Mouse (Mus musculus) adrenal gland, postnatal 25 days (tissue): ENCODE data around the gene Spon2. TPM values are rescaled to one million over a fixed set of nuclear protein-coding genes. Genes with fewer than 3 reads are reported as not detected.

ENCODE experiments used
- DNase-seq: peaks from one replicate; pipeline ENCODE4 v3.0.0; 2021; ENCODE audit warnings: mixed read lengths
- total RNA-seq: library from RNA; stranded (reverse); gene quantifications from 2 replicates; pipeline ENCODE4 v1.2.3, GENCODE M21; 2021

Gene Spon2
- total RNA-seq, 1 experiment from 2014 or later = 0.39 TPM

DNA sequence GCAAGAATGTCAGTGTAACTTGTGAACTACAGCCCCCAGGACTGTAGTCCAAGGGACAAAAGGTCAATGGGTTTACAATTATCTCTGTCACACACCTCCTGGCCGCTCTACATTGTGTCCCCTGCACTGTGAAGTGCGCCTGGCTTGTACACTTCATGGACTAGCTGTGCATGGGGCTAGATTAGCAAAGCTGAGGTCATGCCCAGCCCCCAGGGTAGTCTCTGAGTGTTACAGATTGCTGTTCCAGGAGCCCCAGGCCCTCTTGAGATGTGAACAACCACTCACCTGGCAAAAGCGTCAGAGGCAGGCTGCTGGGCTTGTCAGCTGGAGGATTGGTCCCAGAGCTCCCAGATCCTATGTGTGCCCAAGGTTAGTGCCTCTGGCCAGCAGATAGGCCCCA, 592 bp downstream of the Spon2 start:
- no peak for DNase-seq

DNA sequence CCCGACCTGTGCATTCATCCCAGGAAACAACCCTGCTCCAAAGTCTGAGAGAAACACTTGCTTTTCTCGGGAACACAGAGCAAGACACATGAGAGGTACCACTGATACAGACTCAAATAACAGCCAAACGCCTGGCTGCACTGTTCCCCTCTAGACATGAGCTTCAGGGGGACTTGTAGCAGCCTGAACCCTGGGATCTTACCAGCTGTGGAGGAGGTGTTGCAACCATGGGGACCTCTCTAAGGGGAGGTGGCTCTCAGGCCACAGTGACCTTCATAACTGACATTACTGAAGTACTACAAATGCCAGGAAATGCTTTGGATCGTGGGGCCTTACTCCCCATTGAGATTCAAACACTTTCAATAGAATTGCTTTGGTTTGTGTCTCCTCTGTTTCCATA, 3.5 kb downstream of the Spon2 start:
- no peak for DNase-seq

GRCm38 (mm10) chr5:33211254-33211653, 7.0 kb downstream of the Spon2 start:
- DNase-seq = no peak

- no peak for DNase-seq
These were observed 7.7 kb downstream of the Spon2 start for GRCm38 (mm10) chr5:33210515-33210914.

DNA sequence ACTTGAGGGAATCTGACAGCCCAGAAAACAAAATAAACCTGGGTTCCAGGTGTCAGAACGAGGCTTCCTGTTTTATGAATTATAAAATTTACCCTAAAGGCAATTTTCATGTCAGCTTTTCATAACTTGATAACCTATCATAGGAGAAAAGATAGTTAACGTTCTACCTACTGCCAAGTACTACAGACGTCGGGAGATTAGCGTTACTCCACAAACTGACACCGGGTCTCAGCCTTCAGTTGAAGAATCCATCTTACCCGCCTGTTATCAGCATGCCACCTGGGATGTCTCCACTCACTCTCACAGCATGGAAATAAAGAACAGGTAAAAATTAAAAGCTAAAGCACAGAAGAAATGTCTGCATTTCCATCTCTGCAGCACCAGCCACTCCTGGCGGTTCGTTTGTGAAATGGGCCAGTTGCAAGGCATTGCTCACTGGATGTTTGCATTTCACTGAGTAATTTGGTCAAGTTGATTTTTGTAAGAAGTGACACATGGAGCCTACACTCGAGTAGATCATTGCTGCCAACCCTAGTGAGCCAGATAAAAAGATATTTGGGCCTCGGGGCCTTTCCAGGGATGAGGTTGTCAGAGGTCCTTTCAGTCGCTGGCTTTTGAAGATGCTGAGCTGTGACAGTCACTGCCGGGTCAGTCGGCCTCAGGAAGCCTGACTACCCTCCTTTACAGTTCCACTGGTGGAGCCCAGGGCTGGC, 9.6 kb downstream of the Spon2 start:
- no peak for DNase-seq

DNA sequence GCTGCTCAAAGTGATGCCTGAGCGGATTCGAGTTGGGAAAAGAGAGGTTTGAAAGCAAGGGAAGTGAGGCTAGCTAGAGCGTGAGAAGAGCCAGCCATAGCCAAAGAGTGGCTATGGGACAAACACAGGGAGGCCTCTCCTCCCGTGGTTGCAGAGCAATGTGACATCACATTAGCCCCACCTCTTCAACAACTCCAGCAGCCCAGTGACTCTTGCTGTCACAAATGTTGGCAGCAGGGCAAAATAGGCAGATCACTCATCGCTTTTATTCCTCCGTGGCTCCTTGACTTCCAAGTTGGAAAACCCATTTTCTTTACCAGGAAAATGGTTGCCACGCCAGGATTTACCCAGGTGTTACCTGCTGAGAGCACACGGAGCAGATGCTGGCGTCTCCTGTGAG, 11.1 kb downstream of the Spon2 start:
- no peak for DNase-seq

DNA sequence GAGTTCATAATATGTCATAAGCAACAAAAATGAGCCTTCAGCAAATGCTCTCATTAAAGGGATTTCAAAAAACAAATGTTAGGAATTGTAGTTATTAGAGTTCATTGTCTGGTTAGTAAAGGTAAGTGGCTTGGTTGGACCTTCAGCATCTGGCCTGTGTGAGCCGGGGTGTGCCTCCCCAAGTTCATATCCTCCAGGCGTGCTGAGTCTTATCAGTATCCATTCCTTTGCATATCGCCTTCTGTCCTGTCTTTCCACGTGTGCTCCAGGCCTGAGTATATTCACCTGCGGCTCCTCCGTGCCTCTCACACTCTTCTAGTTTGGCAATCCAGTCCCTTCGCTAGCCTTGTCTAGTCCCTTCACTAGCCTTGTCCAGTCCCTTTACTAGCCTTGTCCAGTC, 11.9 kb downstream of the Spon2 start:
- no peak for DNase-seq

DNA sequence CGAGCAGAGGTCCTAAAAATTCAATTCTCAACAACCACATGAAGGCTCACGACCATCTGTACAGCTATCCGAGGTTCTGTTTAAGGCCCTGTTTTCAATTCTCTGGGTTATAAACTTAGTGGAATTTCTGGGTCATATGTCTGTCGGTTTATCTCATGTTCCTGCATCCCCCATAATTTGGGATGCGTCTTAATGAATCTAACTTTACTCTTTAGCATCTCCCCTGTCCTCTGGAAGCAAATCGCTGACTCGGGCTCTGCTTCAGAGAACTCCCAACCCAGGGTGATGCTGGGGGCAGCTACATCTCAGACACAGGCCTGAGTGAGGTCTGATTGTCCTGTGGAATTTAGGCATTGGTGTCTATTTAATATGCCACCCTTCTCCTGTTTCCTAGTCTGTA, 14.0 kb downstream of the Spon2 start:
- DNase-seq = no peak

GRCm38 (mm10) chr5:33203691-33204242, 14.5 kb downstream of the Spon2 start:
- peak; percentile 75 for DNase-seq

DNA sequence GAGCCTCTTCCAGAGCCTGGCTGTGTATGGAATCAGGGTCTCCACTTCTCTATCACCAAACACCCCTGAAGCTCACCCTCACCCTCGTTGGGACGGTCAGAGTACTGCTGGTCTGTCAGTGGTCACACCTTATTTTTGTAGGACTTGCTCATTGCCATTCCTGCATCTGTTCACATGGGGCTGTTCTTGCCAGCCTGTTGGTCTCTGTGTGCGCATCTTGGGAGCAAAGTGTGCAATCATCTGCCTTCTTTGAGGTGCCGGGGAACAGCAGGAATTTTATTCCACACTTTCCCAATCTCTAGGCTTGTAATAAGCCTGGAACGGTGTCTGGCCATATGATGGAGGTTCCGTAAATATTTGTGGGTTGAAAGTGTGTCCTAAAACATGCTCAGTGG, 15.1 kb downstream of the Spon2 start:
- no peak for DNase-seq

GRCm38 (mm10) chr5:33202516-33203170, 15.6 kb downstream of the Spon2 start:
- no peak for DNase-seq

- no peak for DNase-seq
These were observed 16.6 kb downstream of the Spon2 start for GRCm38 (mm10) chr5:33201697-33202096.

GRCm38 (mm10) chr5:33200071-33200470, 18.2 kb downstream of the Spon2 start:
- no peak for DNase-seq

DNA sequence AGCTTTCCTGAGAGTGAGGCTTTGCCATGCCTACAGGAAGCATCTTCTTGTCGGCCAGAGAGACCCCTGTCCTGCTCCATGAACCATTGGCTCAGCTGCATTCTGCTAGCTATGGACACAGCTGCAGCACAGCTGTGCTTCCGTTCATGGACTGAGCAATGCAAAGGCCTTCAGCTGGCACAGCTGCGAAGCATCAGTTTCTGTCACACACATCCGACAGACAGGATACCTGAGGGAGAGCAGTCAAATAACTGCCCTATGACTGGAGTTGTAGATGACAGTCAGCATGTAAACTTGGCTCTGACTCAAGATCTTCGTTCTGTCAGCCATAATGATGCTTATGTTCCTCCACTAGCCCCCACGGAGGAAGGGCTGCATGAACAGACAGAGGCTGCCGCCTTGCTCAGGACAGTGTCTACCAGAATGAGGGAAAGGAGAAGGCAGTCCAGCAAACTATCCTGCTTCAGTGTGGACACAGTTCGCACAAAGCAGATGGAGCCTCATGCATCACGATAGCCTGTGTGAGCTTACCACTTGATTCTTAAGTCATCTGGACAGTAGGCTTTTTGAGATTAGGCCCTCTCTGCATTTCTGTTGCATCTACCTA, 22.9 kb downstream of the Spon2 start:
- no peak for DNase-seq

DNA sequence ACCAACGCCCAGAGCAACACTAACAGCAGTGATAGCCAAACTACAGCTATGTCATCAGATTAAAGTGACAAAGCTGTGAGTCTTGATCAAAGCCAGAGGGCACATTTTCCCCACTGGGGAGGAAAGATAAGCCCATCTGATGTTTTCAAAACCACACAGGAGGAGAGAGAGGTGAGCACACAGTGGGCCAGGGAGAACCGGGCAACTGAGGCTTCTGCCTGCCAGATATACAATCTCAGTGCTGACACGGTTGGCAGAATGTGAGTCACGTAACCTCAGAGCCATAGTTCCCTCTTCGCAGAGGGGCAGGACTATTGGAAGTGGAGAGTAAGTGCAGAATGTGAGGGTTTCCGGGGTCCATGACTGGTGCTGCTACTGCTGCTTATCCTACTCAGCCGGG, 24.7 kb downstream of the Spon2 start:
- DNase-seq = no peak

Other genes with a start within 250 kb of the Spon2 start
- gene Ywhah, start 199.6 kb downstream of the Spon2 start, total RNA-seq = 201 and 209 TPM in 2 replicates
- gene Slc5a1, start 114.2 kb downstream of the Spon2 start, total RNA-seq = not detected in 2 replicates
- 222 and 223 TPM in 2 replicates for gene Ctbp1, start 56.5 kb upstream of the Spon2 start, total RNA-seq
- 102 and 119 TPM in 2 replicates for gene Maea, start 117.1 kb upstream of the Spon2 start, total RNA-seq
- gene Uvssa, start 160.1 kb upstream of the Spon2 start, total RNA-seq = 7.7 and 12.2 TPM in 2 replicates
- gene Nkx1-1, start 215.5 kb upstream of the Spon2 start, total RNA-seq = not detected in 2 replicates